Mouse (Mus musculus): ENCODE results near the gene 1700067K01Rik.

DNA sequence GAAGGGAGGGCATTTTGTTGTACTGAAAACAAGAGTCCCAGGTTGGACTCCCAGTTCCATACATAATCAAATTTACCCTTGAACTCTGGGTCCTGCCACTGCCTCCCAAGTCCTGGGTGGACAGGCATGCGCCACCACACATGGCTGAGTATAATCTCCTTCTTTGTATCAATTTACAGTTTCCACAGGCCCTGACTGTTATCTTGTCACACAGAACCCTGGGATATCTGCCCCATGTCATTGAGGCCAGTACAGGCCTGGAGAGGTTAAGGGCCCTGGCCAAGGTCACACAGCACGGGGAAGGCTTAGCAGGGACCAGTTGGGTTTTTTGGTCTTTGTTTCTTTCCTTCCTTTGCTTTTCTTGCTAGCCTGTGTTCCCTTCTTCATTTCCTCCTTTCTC lies 8.8 kb upstream of the 1700067K01Rik start:
- no peak for TF ChIP-seq CTCF (IDR thresholded peaks at IDR 0.05; ENCODE audit: low read depth, low read length)
- TF ChIP-seq POLR2A (IDR thresholded peaks at IDR 0.05; ENCODE audit: borderline replicate concordance, low read depth, low read length) = no peak
